Mouse (Mus musculus) cerebellum, postnatal 4 days (tissue): ENCODE results near the gene Chrm1.

ENCODE experiments used
- DNase-seq, 2 experiments: peaks; one replicate each; pipeline ENCODE4 v3.0.0; 2022; ENCODE audit warnings: low spot score in 2 of 2, mixed read lengths in 1 of 2

Chrm1 gene

GRCm38 (mm10) chr19:8663360-8663839, at the start of gene Chrm1:
Gene Chrm1, plus strand, starts transcription at chr19:8663789.
- DNase-seq: no peak

- DNase-seq: no peak
Measured at GRCm38 (mm10) chr19:8614343-8614742, 49.2 kb upstream of the Chrm1 start.

- no peak for DNase-seq
Measured at GRCm38 (mm10) chr19:8616314-8616713, 47.3 kb upstream of the Chrm1 start.

- DNase-seq: no peak
Measured at GRCm38 (mm10) chr19:8617904-8618303, 45.7 kb upstream of the Chrm1 start, which contains the start of gene Slc22a6. Gene Slc22a6, plus strand, starts transcription at chr19:8618039.

GRCm38 (mm10) chr19:8621098-8621497, 42.5 kb upstream of the Chrm1 start:
- DNase-seq: no peak

GRCm38 (mm10) chr19:8630249-8630648, 33.3 kb upstream of the Chrm1 start:
- no peak for DNase-seq

- DNase-seq: no peak
Measured at GRCm38 (mm10) chr19:8630826-8631225, 32.8 kb upstream of the Chrm1 start.

- DNase-seq: no peak
Measured at GRCm38 (mm10) chr19:8632029-8632428, 31.6 kb upstream of the Chrm1 start.

- no peak for DNase-seq
Measured at GRCm38 (mm10) chr19:8642086-8642485, 21.5 kb upstream of the Chrm1 start.

- DNase-seq: no peak
Measured at GRCm38 (mm10) chr19:8646393-8646792, 17.2 kb upstream of the Chrm1 start.

- DNase-seq: no peak
Measured at GRCm38 (mm10) chr19:8655833-8656232, 7.8 kb upstream of the Chrm1 start.

- no peak for DNase-seq
Measured at GRCm38 (mm10) chr19:8656341-8656740, 7.2 kb upstream of the Chrm1 start.

- peak in 1 of 2 experiments; percentile 36 for DNase-seq
Measured at GRCm38 (mm10) chr19:8661821-8662307, 1.7 kb upstream of the Chrm1 start.

GRCm38 (mm10) chr19:8662337-8662736, 1.3 kb upstream of the Chrm1 start:
- peak in 1 of 2 experiments; percentile 53 for DNase-seq

GRCm38 (mm10) chr19:8663911-8664421, 377 bp downstream of the Chrm1 start:
- no peak for DNase-seq

- DNase-seq: no peak
Measured at GRCm38 (mm10) chr19:8664859-8665258, 1.3 kb downstream of the Chrm1 start.

GRCm38 (mm10) chr19:8665746-8666145, 2.2 kb downstream of the Chrm1 start:
- no peak for DNase-seq

- no peak for DNase-seq
Measured at GRCm38 (mm10) chr19:8672859-8673258, 9.3 kb downstream of the Chrm1 start.

- no peak for DNase-seq
Measured at GRCm38 (mm10) chr19:8673336-8674063, 9.9 kb downstream of the Chrm1 start.

- no peak for DNase-seq
Measured at GRCm38 (mm10) chr19:8679031-8679779, 15.6 kb downstream of the Chrm1 start.

- no peak for DNase-seq
Measured at GRCm38 (mm10) chr19:8681633-8682362, 18.2 kb downstream of the Chrm1 start.

- peak; percentile 35 to 76 for DNase-seq
Measured at GRCm38 (mm10) chr19:8682996-8683395, 19.4 kb downstream of the Chrm1 start.
